Mouse (Mus musculus) liver, embryonic 14.5 days (tissue): ENCODE results near the gene Klhl11.

Source experiments
- CTCF ChIP-seq: IDR thresholded peaks from 2 replicates; pipeline ENCODE4 v1.5.1; 2016; ENCODE audit warnings: antibody characterized with exemption, low read depth, control low read depth
- EP300 ChIP-seq: IDR thresholded peaks from 2 replicates; pipeline ENCODE4 v1.6.1; 2016; ENCODE audit warnings: antibody characterized with exemption, low read depth

- TF ChIP-seq CTCF, result no peak
- TF ChIP-seq EP300, result no peak
Measured at GRCm38 (mm10) chr11:100501321-100501720, 28.8 kb upstream of the Klhl11 start.
